Mouse (Mus musculus): Measurements from ENCODE around the gene 2010111I01Rik. TPM values are rescaled to one million over a fixed set of nuclear protein-coding genes. Genes with fewer than 3 reads are reported as not detected.

Gene 2010111I01Rik
- polyA plus RNA-seq, 1 experiment, result 144 TPM

- Histone ChIP-seq H3K79me2 (ENCODE audit: control insufficient read depth, insufficient read depth) (no peaks in the 10 kb centered on the region), H3K36me3 (ENCODE audit: control insufficient read depth, insufficient read depth) (no peaks in the 10 kb centered on the region), H3K4me3 (no peak overlapping the region), H3K4me2 (ENCODE audit: low read depth) (no peak overlapping the region), H3K27me3 (ENCODE audit: control insufficient read depth, insufficient read depth, insufficient read length) (peaks cover 4% of the 10 kb centered on the region), H3ac (ENCODE audit: control insufficient read depth, insufficient read length) (no peak overlapping the region)
- TF ChIP-seq MYOG (IDR thresholded peaks at IDR 0.05; ENCODE audit: control insufficient read depth in 1 of 3, insufficient read depth in 1 of 3, insufficient read length in 2 of 3, low read depth in 2 of 3), result no peak
- no peak for TF ChIP-seq MAX (IDR thresholded peaks at IDR 0.05; ENCODE audit: low read depth)
- TF ChIP-seq SRF (IDR thresholded peaks at IDR 0.05; ENCODE audit: control insufficient read depth, insufficient read length, low read depth), result no peak
- no peak for TF ChIP-seq USF1 (IDR thresholded peaks at IDR 0.05; ENCODE audit: low read depth)
- TF ChIP-seq POLR2A (IDR thresholded peaks at IDR 0.05; ENCODE audit: insufficient read length, low read depth), result no peak
- TF ChIP-seq TCF3 (IDR thresholded peaks at IDR 0.05; ENCODE audit: insufficient read length, low read depth), result no peak
- no peak for TF ChIP-seq POLR2AphosphoS2 (IDR thresholded peaks at IDR 0.05; ENCODE audit: insufficient read length, low read depth)
- no peak for TF ChIP-seq REST (IDR thresholded peaks at IDR 0.05; ENCODE audit: insufficient read depth, insufficient read length)
- TF ChIP-seq MYOD1 (IDR thresholded peaks at IDR 0.05; ENCODE audit: control insufficient read depth in 1 of 3, insufficient read length in 2 of 3, low read depth in 2 of 3), result no peak
- no peak for TF ChIP-seq E2F4 (IDR thresholded peaks at IDR 0.05; ENCODE audit: insufficient read depth)
- TF ChIP-seq TCF12 (IDR thresholded peaks at IDR 0.05; ENCODE audit: insufficient read depth, poor library complexity, severe bottlenecking), result no peak
- no peak for TF ChIP-seq CEBPB (IDR thresholded peaks at IDR 0.05; ENCODE audit: insufficient read depth, poor library complexity, severe bottlenecking)
Measured at GRCm38 (mm10) chr13:62944109-62944508, 20.6 kb upstream of the 2010111I01Rik start.

DNA sequence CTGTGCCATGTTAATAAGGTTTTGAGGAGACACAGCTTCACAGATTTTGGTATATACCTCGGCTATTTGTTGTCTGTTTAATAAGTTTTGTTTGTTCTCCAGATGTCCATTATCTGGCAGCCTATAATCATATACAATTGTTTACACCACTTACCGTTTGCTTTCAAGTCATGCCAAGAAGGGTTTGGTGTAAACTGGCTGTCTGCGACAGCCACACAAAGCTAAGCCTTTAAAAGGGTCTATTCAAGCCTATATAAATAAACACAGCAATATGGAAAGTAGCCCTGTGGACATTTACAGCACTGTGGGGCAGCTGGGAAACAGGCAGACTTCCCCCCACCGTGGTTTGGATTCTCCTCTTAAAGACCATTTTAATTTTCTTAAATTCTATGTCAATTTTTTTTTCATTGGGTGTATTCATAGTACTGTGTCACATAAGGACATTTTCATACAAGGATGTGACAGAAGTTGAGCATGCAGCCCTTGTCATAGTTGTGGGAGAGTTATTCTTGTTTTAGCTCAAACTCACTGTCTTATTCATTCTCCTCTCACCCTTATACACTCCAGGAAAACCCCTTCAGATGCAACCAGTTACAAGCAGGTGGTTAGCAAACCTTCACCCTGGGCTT lies 15.0 kb upstream of the 2010111I01Rik start:
- no peak for TF ChIP-seq CEBPB (IDR thresholded peaks at IDR 0.05; ENCODE audit: insufficient read depth, poor library complexity, severe bottlenecking)
- TF ChIP-seq SRF (IDR thresholded peaks at IDR 0.05; ENCODE audit: control insufficient read depth, insufficient read length, low read depth), result no peak
- no peak for TF ChIP-seq POLR2A (IDR thresholded peaks at IDR 0.05; ENCODE audit: insufficient read length, low read depth)
- TF ChIP-seq MYOG (IDR thresholded peaks at IDR 0.05; ENCODE audit: control insufficient read depth in 1 of 3, insufficient read depth in 1 of 3, insufficient read length in 2 of 3, low read depth in 2 of 3), result no peak
- TF ChIP-seq REST (IDR thresholded peaks at IDR 0.05; ENCODE audit: insufficient read depth, insufficient read length), result no peak
- TF ChIP-seq USF1 (IDR thresholded peaks at IDR 0.05; ENCODE audit: low read depth), result no peak
- TF ChIP-seq MAX (IDR thresholded peaks at IDR 0.05; ENCODE audit: low read depth), result no peak
- TF ChIP-seq MYOD1 (IDR thresholded peaks at IDR 0.05; ENCODE audit: control insufficient read depth in 1 of 3, insufficient read length in 2 of 3, low read depth in 2 of 3), result no peak
- TF ChIP-seq TCF12 (IDR thresholded peaks at IDR 0.05; ENCODE audit: insufficient read depth, poor library complexity, severe bottlenecking), result no peak
- no peak for TF ChIP-seq POLR2AphosphoS2 (IDR thresholded peaks at IDR 0.05; ENCODE audit: insufficient read length, low read depth)
- no peak for TF ChIP-seq E2F4 (IDR thresholded peaks at IDR 0.05; ENCODE audit: insufficient read depth)
- H3K27me3 ChIP-seq (ENCODE audit: control insufficient read depth, insufficient read depth, insufficient read length), result peaks cover 6% of the 10 kb centered on the region

DNA sequence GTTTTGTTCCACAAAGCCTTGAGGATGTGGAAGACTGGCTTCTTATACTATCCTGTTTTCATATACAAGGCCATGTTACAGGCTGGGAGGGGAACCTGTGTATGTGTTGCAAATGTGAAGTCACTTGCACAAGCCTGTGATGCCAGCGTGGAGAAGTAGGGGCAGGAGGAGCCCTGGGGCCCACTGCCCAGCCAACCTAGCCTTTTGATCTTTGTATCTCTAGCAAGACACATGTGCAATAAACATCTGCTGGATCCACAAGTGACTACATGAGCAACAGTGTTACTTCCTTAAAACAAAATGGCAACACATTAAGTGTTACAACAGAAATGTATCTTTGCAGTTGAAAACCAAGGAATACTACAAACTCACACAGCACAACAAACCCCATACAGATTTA lies 13.1 kb upstream of the 2010111I01Rik start:
- TF ChIP-seq POLR2A (IDR thresholded peaks at IDR 0.05; ENCODE audit: insufficient read length, low read depth), result no peak
- no peak for TF ChIP-seq POLR2AphosphoS2 (IDR thresholded peaks at IDR 0.05; ENCODE audit: insufficient read length, low read depth)
- no peak for TF ChIP-seq E2F4 (IDR thresholded peaks at IDR 0.05; ENCODE audit: insufficient read depth)
- no peak for TF ChIP-seq TCF12 (IDR thresholded peaks at IDR 0.05; ENCODE audit: insufficient read depth, poor library complexity, severe bottlenecking)
- TF ChIP-seq REST (IDR thresholded peaks at IDR 0.05; ENCODE audit: insufficient read depth, insufficient read length), result no peak
- TF ChIP-seq TCF3 (IDR thresholded peaks at IDR 0.05; ENCODE audit: insufficient read length, low read depth), result no peak
- no peak for TF ChIP-seq SRF (IDR thresholded peaks at IDR 0.05; ENCODE audit: control insufficient read depth, insufficient read length, low read depth)
- TF ChIP-seq MYOG (IDR thresholded peaks at IDR 0.05; ENCODE audit: control insufficient read depth in 1 of 3, insufficient read depth in 1 of 3, insufficient read length in 2 of 3, low read depth in 2 of 3), result no peak
- TF ChIP-seq MYOD1 (IDR thresholded peaks at IDR 0.05; ENCODE audit: control insufficient read depth in 1 of 3, insufficient read length in 2 of 3, low read depth in 2 of 3), result no peak
- no peaks in the 10 kb centered on the region for H3K36me3 ChIP-seq (ENCODE audit: control insufficient read depth, insufficient read depth)
- no peak overlapping the region for H3K4me2 ChIP-seq (ENCODE audit: low read depth)
- no peaks in the 10 kb centered on the region for H3K79me2 ChIP-seq (ENCODE audit: control insufficient read depth, insufficient read depth)
- no peak overlapping the region for H3K4me3 ChIP-seq
- H3ac ChIP-seq (ENCODE audit: control insufficient read depth, insufficient read length), result no peak overlapping the region
- peaks cover 6% of the 10 kb centered on the region for H3K27me3 ChIP-seq (ENCODE audit: control insufficient read depth, insufficient read depth, insufficient read length)

More for the DNA sequence above, 15.0 kb upstream of the 2010111I01Rik start:
- Histone ChIP-seq H3K4me3 (no peak overlapping the region), H3ac (ENCODE audit: control insufficient read depth, insufficient read length) (no peak overlapping the region), H3K36me3 (ENCODE audit: control insufficient read depth, insufficient read depth) (no peaks in the 10 kb centered on the region), H3K79me2 (ENCODE audit: control insufficient read depth, insufficient read depth) (no peaks in the 10 kb centered on the region), H3K4me2 (ENCODE audit: low read depth) (no peak overlapping the region)

DNA sequence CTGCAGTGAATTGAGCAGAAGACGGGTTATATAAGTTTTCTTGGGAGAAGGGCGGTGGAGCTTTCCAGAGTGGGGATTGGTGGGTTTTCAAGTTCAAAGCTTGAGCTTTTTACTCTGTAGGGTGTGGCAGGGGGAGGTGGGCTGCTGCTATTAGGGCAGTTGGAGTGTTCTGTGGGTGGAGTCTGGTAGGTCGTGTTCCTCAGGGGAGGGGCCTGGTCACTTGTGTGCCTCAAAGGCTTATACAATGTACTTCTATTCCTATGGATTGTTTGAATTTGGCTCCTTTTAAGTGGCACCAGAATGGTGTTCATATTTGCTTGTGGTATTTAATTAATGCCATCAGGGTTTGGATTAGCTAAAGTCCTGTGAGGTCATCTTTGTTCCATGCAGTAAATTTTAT lies 12.6 kb upstream of the 2010111I01Rik start:
- Histone ChIP-seq H3K4me2 (ENCODE audit: low read depth) (no peak overlapping the region), H3K79me2 (ENCODE audit: control insufficient read depth, insufficient read depth) (no peaks in the 10 kb centered on the region), H3K27me3 (ENCODE audit: control insufficient read depth, insufficient read depth, insufficient read length) (peaks cover 6% of the 10 kb centered on the region), H3K4me3 (no peak overlapping the region), H3ac (ENCODE audit: control insufficient read depth, insufficient read length) (no peak overlapping the region), H3K36me3 (ENCODE audit: control insufficient read depth, insufficient read depth) (no peaks in the 10 kb centered on the region)
- TF ChIP-seq MYOG (IDR thresholded peaks at IDR 0.05; ENCODE audit: control insufficient read depth in 1 of 3, insufficient read depth in 1 of 3, insufficient read length in 2 of 3, low read depth in 2 of 3) (no peak), MAX (IDR thresholded peaks at IDR 0.05; ENCODE audit: low read depth) (no peak), TCF12 (IDR thresholded peaks at IDR 0.05; ENCODE audit: insufficient read depth, poor library complexity, severe bottlenecking) (no peak), CEBPB (IDR thresholded peaks at IDR 0.05; ENCODE audit: insufficient read depth, poor library complexity, severe bottlenecking) (no peak), TCF3 (IDR thresholded peaks at IDR 0.05; ENCODE audit: insufficient read length, low read depth) (no peak), REST (IDR thresholded peaks at IDR 0.05; ENCODE audit: insufficient read depth, insufficient read length) (no peak), POLR2A (IDR thresholded peaks at IDR 0.05; ENCODE audit: insufficient read length, low read depth) (no peak), MYOD1 (IDR thresholded peaks at IDR 0.05; ENCODE audit: control insufficient read depth in 1 of 3, insufficient read length in 2 of 3, low read depth in 2 of 3) (no peak), SRF (IDR thresholded peaks at IDR 0.05; ENCODE audit: control insufficient read depth, insufficient read length, low read depth) (no peak), E2F4 (IDR thresholded peaks at IDR 0.05; ENCODE audit: insufficient read depth) (no peak), POLR2AphosphoS2 (IDR thresholded peaks at IDR 0.05; ENCODE audit: insufficient read length, low read depth) (no peak), USF1 (IDR thresholded peaks at IDR 0.05; ENCODE audit: low read depth) (no peak)
